Mouse (Mus musculus) 416B (cell line): ENCODE results near the gene H2al1c.
"Not testable (repeated sequence)": the region's sequence is repeated elsewhere in the genome, so short reads cannot be mapped to it uniquely, and the experiment has no call there.

Source experiments
- DNase-seq: peaks from one replicate; pipeline ENCODE4 v3.0.0; 2011; ENCODE audit warnings: low read depth

H2al1c gene

DNA sequence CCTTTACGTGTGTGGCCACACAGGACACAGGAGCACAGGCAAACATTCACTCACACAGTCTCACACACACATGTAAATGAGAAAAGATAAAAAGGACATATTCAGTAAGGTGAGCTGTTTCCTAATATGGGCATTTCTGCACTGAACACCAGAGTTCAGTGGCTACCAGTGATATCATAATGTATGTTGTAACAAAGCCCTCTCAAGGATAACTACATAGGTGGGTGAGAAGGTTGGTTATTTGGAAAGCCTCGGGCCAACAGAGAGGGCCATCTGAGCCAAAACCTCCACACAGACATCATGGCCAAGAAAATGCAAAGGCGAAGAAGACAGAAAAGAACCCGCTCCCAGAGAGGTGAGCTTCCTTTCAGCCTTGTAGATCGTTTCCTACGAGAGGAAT is at the start of gene H2al1c:
Gene H2al1c (plus strand): TSS at position 301 of the 400 bp plus-strand sequence.
- not testable (repeated sequence) for DNase-seq

DNA sequence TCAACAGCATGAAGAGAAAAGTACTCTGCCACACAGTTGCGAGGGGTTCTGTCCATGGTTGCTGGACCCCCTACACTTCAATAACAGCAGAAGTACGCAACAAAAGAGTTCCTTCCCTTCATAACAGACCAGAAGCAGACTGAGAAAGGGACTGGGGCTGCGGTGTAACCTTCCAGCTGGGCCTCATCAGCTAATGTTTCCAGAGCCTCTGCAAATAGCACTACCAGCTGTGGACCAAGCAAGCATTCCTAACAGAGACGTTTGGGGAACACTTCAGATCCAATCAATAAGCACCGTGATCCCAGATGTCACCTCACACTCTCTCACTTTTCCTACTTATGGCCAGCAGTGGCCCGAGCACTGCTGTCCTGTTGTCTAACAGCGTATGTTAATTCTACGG is 40.5 kb upstream of the H2al1c start:
- DNase-seq: no peak

DNA sequence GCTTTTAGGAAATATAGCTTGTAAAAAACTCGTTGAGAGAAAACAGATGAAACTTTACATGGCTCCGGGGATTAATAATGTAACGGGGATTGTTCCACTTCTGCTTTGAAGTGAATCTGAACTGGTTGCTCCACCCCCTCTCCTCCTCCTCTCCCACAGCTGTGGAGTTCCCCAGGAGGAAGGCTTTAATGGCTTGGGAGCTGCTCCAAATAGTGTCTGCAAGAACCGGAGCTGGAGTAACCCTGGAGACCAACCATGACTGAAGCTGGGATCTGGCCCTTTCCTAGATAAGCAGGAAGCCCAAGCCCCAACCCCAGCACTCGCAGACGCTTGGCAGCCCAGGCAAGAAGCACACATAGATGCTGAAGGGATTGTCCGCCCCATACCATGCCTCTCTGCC is 37.7 kb upstream of the H2al1c start:
- no peak for DNase-seq

DNA sequence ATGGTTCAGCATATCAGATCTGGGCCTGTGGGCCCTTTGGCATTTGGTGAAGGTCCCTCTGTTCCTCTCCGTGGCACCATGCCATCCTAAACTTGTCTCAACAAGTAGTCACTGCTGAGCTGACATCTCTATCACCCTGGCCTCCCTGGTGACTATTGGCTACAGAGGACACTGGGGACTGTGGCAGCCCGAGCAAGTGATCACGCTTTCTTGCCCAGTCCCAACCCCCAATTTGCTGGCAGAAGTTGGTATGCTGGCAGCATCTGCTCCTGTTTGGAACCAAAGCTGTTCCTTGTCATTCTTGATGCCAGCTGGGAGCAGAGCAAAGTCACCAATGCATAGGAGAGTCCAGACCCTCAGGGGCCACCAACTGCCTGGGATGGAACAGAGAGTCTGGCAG is 36.4 kb upstream of the H2al1c start:
- no peak for DNase-seq

DNA sequence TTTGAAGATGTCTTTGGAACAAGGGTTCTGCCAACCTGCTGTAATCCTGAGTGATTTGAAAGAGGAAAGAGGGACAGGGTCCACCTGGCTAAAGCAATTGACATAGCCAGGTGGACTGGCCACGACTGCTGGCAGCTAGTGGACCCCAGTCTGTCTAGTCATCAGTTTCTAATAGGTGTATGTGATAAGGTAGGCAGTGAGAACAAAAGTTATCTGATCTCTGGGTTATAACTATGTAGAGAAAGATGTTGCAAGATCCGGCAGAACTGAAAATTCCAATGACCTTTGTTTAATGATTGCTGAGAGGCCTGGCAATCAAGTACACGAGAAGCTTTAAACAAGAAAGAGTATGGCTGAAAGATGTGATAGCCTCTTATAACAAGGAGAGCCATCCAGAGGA is 32.3 kb upstream of the H2al1c start:
- no peak for DNase-seq

DNA sequence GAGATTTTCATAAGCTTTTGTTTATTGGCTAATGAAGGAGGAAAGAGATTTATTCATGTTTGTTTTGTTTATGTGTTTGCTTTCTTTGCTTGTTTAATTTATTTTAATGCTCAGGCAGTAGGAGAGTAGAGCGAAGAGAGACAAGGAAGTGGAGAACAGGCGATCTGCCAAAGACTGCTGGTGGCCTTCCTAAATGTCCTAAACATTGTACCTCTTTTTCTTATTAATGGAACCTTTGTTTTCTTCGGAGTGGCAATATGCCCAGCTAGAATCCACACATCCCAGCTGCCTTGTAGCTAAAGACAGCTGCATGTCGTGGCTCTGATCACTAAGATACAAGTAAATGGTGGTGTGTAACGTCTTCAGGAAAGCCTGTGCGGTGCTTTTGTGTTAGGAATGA is 28.4 kb upstream of the H2al1c start:
- no peak for DNase-seq

DNA sequence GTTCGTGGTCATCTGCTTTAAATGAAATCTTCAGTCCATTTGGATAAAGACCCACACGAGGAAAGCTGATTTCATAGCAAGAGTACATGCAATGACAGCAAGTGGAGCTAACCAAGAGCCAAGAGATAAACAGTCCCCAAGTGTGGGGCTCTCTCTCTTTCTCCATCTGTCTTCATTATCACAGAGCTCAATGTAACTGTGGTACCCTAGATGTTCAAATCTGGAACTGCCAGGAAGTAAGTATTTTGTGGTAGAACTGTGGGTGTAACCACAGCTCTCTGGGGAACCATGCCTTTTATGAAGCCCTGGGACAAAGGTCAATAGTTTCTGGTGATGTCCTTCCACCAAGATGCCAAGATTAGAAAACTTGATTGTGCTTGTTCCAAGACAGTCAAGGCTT is 24.7 kb upstream of the H2al1c start:
- no peak for DNase-seq

DNA sequence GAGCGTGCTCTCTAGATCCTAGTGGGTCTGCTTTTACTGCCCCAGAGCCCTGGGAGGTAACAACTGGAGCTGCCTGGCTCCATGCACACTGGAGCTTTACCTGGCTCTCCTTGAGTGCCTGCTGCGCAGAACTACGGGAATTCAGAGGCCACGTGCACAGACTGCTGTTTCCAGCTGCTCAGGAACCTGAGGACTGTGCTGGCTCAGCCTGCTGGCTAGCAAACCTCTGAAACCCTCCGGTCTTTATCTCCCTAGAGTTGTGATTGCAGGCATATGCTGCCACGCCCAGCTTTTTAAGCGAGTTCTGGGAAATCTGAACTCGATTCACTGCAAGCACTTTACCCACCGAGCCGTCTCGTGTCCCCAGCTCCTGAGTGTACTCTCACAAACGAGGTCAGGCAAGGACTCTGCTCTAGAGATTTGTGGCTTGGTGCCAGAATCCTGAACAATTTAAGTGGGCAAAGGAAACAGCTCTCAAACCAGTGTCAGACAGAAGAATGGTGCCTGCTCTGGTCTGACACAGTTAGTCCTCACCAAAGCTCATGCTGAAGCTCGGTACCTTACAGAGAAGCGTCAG is 17.1 kb upstream of the H2al1c start:
- DNase-seq: no peak

DNA sequence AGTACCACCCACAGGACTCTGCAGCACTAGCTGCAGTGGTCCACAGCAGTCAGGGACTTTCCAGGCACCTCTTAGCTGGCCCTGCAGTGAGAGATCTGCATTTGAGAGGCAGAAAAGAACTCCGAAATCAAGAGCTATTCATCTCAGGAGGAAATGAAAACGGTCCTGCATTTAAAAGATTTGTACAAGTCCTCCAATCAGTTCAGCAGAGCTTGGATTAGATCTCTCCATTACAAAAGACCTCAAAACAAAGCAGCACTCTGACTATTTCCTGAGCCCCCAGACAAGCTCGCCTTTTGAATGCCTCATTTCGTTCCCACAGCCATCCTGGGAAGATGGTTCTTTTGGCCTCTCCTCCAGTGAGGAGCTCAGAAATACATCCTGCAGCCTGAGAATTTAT is 16.2 kb upstream of the H2al1c start:
- DNase-seq: no peak

DNA sequence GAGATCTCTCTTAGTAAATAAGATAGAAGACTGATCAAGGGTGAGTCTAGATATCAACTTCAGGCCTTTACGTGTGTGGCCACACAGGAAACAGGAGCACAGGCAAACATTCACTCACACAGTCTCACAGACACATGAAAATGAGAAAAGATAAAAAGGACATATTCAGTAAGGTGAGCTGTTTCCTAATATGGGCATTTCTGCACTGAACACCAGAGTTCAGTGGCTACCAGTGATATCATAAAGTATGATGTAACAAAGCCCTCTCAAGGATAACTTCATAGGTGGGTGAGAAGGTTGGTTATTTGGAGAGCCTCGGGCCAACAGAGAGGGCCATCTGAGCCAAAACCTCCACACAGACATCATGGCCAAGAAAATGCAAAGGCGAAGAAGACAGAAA is 6.5 kb upstream of the H2al1c start, which contains the start of gene H2al1a:
Gene H2al1a (plus strand): TSS at position 301 of the 400 bp plus-strand sequence.
- not testable (repeated sequence) for DNase-seq

DNA sequence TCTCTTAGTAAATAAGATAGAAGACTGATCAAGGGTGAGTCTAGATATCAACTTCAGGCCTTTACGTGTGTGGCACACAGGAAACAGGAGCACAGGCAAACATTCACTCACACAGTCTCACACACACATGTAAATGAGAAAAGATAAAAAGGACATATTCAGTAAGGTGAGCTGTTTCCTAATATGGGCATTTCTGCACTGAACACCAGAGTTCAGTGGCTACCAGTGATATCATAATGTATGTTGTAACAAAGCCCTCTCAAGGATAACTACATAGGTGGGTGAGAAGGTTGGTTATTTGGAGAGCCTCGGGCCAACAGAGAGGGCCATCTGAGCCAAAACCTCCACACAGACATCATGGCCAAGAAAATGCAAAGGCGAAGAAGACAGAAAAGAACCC is 3.3 kb upstream of the H2al1c start, which contains the start of gene H2al1b:
Gene H2al1b (plus strand): TSS at position 301 of the 400 bp plus-strand sequence.
- DNase-seq: not testable (repeated sequence)

DNA sequence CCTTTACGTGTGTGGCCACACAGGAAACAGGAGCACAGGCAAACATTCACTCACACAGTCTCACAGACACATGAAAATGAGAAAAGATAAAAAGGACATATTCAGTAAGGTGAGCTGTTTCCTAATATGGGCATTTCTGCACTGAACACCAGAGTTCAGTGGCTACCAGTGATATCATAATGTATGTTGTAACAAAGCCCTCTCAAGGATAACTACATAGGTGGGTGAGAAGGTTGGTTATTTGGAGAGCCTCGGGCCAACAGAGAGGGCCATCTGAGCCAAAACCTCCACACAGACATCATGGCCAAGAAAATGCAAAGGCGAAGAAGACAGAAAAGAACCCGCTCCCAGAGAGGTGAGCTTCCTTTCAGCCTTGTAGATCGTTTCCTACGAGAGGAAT is 3.1 kb downstream of the H2al1c start, which contains the start of gene H2al1d:
Gene H2al1d (plus strand): TSS at position 301 of the 400 bp plus-strand sequence.
- not testable (repeated sequence) for DNase-seq

DNA sequence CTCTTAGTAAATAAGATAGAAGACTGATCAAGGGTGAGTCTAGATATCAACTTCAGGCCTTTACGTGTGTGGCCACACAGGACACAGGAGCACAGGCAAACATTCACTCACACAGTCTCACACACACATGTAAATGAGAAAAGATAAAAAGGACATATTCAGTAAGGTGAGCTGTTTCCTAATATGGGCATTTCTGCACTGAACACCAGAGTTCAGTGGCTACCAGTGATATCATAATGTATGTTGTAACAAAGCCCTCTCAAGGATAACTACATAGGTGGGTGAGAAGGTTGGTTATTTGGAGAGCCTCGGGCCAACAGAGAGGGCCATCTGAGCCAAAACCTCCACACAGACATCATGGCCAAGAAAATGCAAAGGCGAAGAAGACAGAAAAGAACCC is 6.2 kb downstream of the H2al1c start, which contains the start of gene H2al1e:
Gene H2al1e (plus strand): TSS at position 301 of the 400 bp plus-strand sequence.
- not testable (repeated sequence) for DNase-seq

DNA sequence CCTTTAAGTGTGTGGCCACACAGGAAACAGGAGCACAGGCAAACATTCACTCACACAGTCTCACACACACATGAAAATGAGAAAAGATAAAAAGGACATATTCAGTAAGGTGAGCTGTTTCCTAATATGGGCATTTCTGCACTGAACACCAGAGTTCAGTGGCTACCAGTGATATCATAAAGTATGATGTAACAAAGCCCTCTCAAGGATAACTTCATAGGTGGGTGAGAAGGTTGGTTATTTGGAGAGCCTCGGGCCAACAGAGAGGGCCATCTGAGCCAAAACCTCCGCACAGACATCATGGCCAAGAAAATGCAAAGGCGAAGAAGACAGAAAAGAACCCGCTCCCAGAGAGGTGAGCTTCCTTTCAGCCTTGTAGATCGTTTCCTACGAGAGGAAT is 9.4 kb downstream of the H2al1c start, which contains the start of gene H2al1f:
Gene H2al1f (plus strand): TSS at position 301 of the 400 bp plus-strand sequence.
- not testable (repeated sequence) for DNase-seq

DNA sequence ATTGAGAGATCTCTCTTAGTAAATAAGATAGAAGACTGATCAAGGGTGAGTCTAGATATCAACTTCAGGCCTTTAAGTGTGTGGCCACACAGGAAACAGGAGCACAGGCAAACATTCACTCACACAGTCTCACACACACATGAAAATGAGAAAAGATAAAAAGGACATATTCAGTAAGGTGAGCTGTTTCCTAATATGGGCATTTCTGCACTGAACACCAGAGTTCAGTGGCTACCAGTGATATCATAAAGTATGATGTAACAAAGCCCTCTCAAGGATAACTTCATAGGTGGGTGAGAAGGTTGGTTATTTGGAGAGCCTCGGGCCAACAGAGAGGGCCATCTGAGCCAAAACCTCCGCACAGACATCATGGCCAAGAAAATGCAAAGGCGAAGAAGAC is 12.5 kb downstream of the H2al1c start, which contains the start of gene H2al1g:
Gene H2al1g (plus strand): TSS at position 301 of the 400 bp plus-strand sequence.
- not testable (repeated sequence) for DNase-seq

DNA sequence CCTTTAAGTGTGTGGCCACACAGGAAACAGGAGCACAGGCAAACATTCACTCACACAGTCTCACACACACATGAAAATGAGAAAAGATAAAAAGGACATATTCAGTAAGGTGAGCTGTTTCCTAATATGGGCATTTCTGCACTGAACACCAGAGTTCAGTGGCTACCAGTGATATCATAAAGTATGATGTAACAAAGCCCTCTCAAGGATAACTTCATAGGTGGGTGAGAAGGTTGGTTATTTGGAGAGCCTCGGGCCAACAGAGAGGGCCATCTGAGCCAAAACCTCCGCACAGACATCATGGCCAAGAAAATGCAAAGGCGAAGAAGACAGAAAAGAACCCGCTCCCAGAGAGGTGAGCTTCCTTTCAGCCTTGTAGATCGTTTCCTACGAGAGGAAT is 15.7 kb downstream of the H2al1c start, which contains the start of gene H2al1h:
Gene H2al1h (plus strand): TSS at position 301 of the 400 bp plus-strand sequence.
- DNase-seq: not testable (repeated sequence)

DNA sequence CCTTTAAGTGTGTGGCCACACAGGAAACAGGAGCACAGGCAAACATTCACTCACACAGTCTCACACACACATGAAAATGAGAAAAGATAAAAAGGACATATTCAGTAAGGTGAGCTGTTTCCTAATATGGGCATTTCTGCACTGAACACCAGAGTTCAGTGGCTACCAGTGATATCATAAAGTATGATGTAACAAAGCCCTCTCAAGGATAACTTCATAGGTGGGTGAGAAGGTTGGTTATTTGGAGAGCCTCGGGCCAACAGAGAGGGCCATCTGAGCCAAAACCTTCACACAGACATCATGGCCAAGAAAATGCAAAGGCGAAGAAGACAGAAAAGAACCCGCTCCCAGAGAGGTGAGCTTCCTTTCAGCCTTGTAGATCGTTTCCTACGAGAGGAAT is 18.9 kb downstream of the H2al1c start, which contains the start of gene H2al1i:
Gene H2al1i (plus strand): TSS at position 301 of the 400 bp plus-strand sequence.
- DNase-seq: not testable (repeated sequence)

DNA sequence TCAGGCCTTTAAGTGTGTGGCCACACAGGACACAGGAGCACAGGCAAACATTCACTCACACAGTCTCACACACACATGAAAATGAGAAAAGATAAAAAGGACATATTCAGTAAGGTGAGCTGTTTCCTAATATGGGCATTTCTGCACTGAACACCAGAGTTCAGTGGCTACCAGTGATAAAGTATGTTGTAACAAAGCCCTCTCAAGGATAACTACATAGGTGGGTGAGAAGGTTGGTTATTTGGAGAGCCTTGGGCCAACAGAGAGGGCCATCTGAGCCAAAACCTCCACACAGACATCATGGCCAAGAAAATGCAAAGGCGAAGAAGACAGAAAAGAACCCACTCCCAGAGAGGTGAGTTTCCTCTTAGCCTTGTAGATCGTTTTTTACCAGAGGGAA is 22.1 kb downstream of the H2al1c start, which contains the start of gene H2al1j:
Gene H2al1j (plus strand): TSS at position 301 of the 400 bp plus-strand sequence.
- DNase-seq: not testable (repeated sequence)

DNA sequence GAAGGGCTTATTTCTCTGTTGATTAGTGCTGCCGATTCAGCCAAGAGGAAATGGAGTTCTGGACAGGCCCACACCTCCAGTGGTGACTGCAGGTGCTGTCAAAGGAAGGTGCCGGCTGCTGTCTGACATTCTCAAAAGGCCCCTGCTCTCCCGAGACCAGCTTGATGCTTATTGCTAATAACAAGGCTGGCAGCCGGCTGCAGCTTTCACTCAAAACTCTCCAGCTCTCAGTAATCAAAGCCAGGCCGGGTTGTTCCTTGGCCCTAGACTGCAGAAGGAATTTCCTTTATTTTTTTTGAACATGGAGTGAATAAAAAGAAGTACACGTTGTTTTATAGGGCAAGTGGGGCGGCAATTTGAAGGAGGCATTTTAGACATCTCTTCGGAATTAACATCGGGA is 40.3 kb downstream of the H2al1c start:
- DNase-seq: no peak

DNA sequence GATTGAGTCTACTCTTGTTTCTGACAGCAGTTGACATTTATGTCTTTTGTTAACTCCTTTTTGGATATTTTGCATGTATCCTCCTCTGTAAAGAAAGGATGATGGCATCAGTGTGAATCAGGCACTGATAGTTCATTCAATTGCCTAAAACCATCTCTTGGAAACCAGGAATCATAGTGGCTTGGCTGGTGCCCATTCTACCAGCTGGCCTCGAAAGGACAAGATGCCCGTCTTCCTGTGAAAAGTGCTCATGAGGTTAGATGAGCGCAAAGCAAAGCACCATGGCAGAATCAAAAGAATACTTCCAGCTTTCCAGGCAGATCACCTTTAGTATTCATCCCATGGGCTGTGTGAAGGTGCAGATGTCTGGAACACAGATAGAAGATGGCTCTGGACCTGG is 41.3 kb downstream of the H2al1c start:
- no peak for DNase-seq
